Mouse (Mus musculus) ZHBTc4 (cell line): ENCODE results near the gene Mipep.

ENCODE experiments used
- DNase-seq: peaks from one replicate; pipeline ENCODE4 v3.0.0-alpha.2; 2011; ENCODE audit warnings: low read depth, low spot score

The Mipep gene

GRCm38 (mm10) chr14:60784427-60785315 lies at the start of gene Mipep:
TSS of gene Mipep (plus strand) at chr14:60784573.
- DNase-seq, result peak; percentile 90

- no peak for DNase-seq
Measured at GRCm38 (mm10) chr14:60735206-60735605, 49.2 kb upstream of the Mipep start.

- no peak for DNase-seq
Measured at GRCm38 (mm10) chr14:60735848-60736547, 48.4 kb upstream of the Mipep start.

GRCm38 (mm10) chr14:60736591-60737192 lies 47.7 kb upstream of the Mipep start:
- peak; percentile 61 for DNase-seq

- DNase-seq, result no peak
Measured at GRCm38 (mm10) chr14:60737202-60737611, 47.2 kb upstream of the Mipep start.

GRCm38 (mm10) chr14:60738434-60738938 lies 45.9 kb upstream of the Mipep start:
- no peak for DNase-seq

GRCm38 (mm10) chr14:60739155-60739554 lies 45.2 kb upstream of the Mipep start:
- no peak for DNase-seq

GRCm38 (mm10) chr14:60739616-60740015 lies 44.8 kb upstream of the Mipep start:
- no peak for DNase-seq

- DNase-seq, result no peak
Measured at GRCm38 (mm10) chr14:60740507-60740906, 43.9 kb upstream of the Mipep start.

GRCm38 (mm10) chr14:60741033-60741432 lies 43.3 kb upstream of the Mipep start:
- DNase-seq, result no peak

- DNase-seq, result no peak
Measured at GRCm38 (mm10) chr14:60741490-60741981, 42.8 kb upstream of the Mipep start.

- no peak for DNase-seq
Measured at GRCm38 (mm10) chr14:60743681-60744080, 40.7 kb upstream of the Mipep start.

- DNase-seq, result no peak
Measured at GRCm38 (mm10) chr14:60745201-60745600, 39.2 kb upstream of the Mipep start.

- no peak for DNase-seq
Measured at GRCm38 (mm10) chr14:60746141-60746540, 38.2 kb upstream of the Mipep start.

GRCm38 (mm10) chr14:60747154-60747870 lies 37.1 kb upstream of the Mipep start:
- no peak for DNase-seq

- no peak for DNase-seq
Measured at GRCm38 (mm10) chr14:60749880-60750279, 34.5 kb upstream of the Mipep start.

GRCm38 (mm10) chr14:60751581-60751980 lies 32.8 kb upstream of the Mipep start:
- DNase-seq, result peak; percentile 10

- peak; percentile 26 for DNase-seq
Measured at GRCm38 (mm10) chr14:60752892-60753800, 31.2 kb upstream of the Mipep start.

- no peak for DNase-seq
Measured at GRCm38 (mm10) chr14:60753801-60754126, 30.6 kb upstream of the Mipep start.

GRCm38 (mm10) chr14:60754656-60755055 lies 29.7 kb upstream of the Mipep start:
- no peak for DNase-seq
